9 mouse cellular contexts compared by ENCODE assay signal in the genomic region with DNA sequence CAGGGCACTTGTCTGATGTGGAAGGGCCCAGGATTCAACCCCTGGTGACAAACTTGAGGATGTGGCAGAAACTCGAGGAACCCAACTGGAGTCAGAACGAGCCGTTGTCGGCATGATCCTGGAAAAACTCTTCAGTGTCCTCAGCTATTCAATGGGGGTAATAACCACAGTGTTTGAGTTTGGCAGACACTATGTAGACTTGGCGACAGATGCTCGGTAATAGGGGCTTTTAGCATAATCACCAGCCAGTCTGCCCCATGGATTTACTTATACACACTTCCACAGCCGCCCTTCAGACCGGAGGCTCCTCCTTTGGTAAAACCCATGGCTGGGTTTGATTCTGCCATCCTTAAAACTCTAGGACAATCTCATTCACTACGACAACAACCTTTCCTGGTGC. TPM values are rescaled to one million over a fixed set of nuclear protein-coding genes. Genes with fewer than 3 reads are reported as not detected.
DNase-seq lines count a peak whose midpoint lies in the region; ATAC-seq and TF ChIP-seq lines count a peak whose summit lies in the region.
"Had no signal": no experiment of that assay in that cellular context is flagged by ENCODE, and none has a peak within 500 bp of the region (broad histone marks: within the 10 kb centered on the region; RNA-seq: fewer than 3 reads in every experiment).

No protein-coding gene starts in this region.

- peak overlapping the region; percentile 88 for H3K4me3 ChIP-seq in heart, embryonic 11.5 days (ENCODE audit: low read depth, low read length)
- peak overlapping the region; percentile 81 to 94 for H3K4me3 ChIP-seq in ES-E14 (ENCODE audit: insufficient read depth in 1 of 2, low read depth in 1 of 2, low read length in 2 of 2, poor library complexity in 1 of 2, severe bottlenecking in 1 of 2)
- H3K4me3 ChIP-seq in forebrain, embryonic 16.5 days (replicated peaks; ENCODE audit: low read length), result peak overlapping the region; percentile 92
- peak overlapping the region; percentile 66; the same call in 1 of the 2 replicates for H3K4me3 ChIP-seq in liver, embryonic 13.5 days (replicated peaks)
- H3K4me3 ChIP-seq in stomach, embryonic 15.5 days (replicated peaks), result peak overlapping the region; percentile 81
- H3K4me3 ChIP-seq: erythroblast, embryonic 14.5 days had no signal

- in situ Hi-C loops in ES-E14 (cut with MboI; ENCODE audit: low sequenced_read_pairs in 2 of 2, unreplicated experiment in 2 of 2), result loop anchor here in 1 of 2 experiments (10.0 kb wide), 1 partner anchor 153 kb away; no protein-coding TSS in a partner anchor

- intact Hi-C loops in gastrocnemius, postnatal 36 days (cut with DNase I), result loop anchor here (2.0 to 5.0 kb wide), 2 partner anchors 33 to 125 kb away; no protein-coding TSS in a partner anchor

- no peak for ATAC-seq in heart, embryonic 11.5 days (replicated peaks; ENCODE audit: insufficient number of reproducible peaks, low FRiP score, low TSS enrichment)
- peak; percentile 14; the same call in 1 of the 2 replicates for ATAC-seq in forebrain, embryonic 16.5 days
- ATAC-seq in liver, embryonic 13.5 days (ENCODE audit: low read depth), result no peak
- no peak for ATAC-seq in stomach, embryonic 15.5 days (ENCODE audit: insufficient read depth, low FRiP score, low read depth)
- ATAC-seq in erythroblast, adult 5-6 weeks (replicated peaks; ENCODE audit: low FRiP score, poor library complexity, severe bottlenecking), result no peak

- no peak for DNase-seq in heart, adult 9 months (ENCODE audit: low spot score in 2 of 2)
- no peak for DNase-seq in ES-E14 (ENCODE audit: low read depth, low spot score)
- DNase-seq in liver, embryonic 13.5 days, result no peak
- DNase-seq in gastrocnemius, postnatal 36 days, result no peak

- H3K9ac ChIP-seq in heart, embryonic 11.5 days (ENCODE audit: low read depth, low read length), result peak overlapping the region; percentile 92
- H3K9ac ChIP-seq in ES-E14 (ENCODE audit: insufficient read depth, low read depth, low read length, poor library complexity, severe bottlenecking), result peak overlapping the region; percentile 72
- H3K9ac ChIP-seq in forebrain, embryonic 16.5 days (replicated peaks; ENCODE audit: low read depth, low read length), result peak overlapping the region; percentile 99
- no peak overlapping the region for H3K9ac ChIP-seq in liver, embryonic 13.5 days
- H3K9ac ChIP-seq in stomach, embryonic 15.5 days, result 0 out of 2 replicates have a peak overlapping the region, but pooled peaks have one; percentile 12

- peaks cover 12% of the 10 kb centered on the region; the same call in 1 of the 2 replicates for H3K36me3 ChIP-seq in heart, embryonic 11.5 days (ENCODE audit: control insufficient read depth, insufficient read depth, low read length)
- peaks cover 43% of the 10 kb centered on the region for H3K36me3 ChIP-seq in ES-E14 (ENCODE audit: control insufficient read depth, insufficient read depth, low read length, poor library complexity, severe bottlenecking)
- peaks cover 20% of the 10 kb centered on the region for H3K36me3 ChIP-seq in forebrain, embryonic 16.5 days (ENCODE audit: control insufficient read depth, insufficient read depth)
- H3K36me3 ChIP-seq in liver, embryonic 13.5 days, result peaks cover 10% of the 10 kb centered on the region; the same call in 1 of the 2 replicates
- 0 out of 2 replicates have a peak, but pooled peaks cover 4% of the 10 kb centered on the region for H3K36me3 ChIP-seq in stomach, embryonic 15.5 days

- no peaks in the 10 kb centered on the region for H3K9me3 ChIP-seq in heart, embryonic 11.5 days (replicated peaks; ENCODE audit: control insufficient read depth, low read length)
- H3K9me3 ChIP-seq in ES-E14 (ENCODE audit: control insufficient read depth, insufficient read depth, low read depth, low read length), result no peaks in the 10 kb centered on the region
- H3K9me3 ChIP-seq in forebrain, embryonic 16.5 days (ENCODE audit: control insufficient read depth, low read length), result no peaks in the 10 kb centered on the region
- no peaks in the 10 kb centered on the region for H3K9me3 ChIP-seq in liver, embryonic 13.5 days (replicated peaks)
- H3K9me3 ChIP-seq in stomach, embryonic 15.5 days, result no peaks in the 10 kb centered on the region

- peak overlapping the region; percentile 91 for H3K4me2 ChIP-seq in heart, embryonic 11.5 days
- peak overlapping the region; percentile 82 for H3K4me2 ChIP-seq in forebrain, embryonic 16.5 days (ENCODE audit: low read length)
- peak overlapping the region; percentile 81 for H3K4me2 ChIP-seq in liver, embryonic 13.5 days
- H3K4me2 ChIP-seq in stomach, embryonic 15.5 days, result peak overlapping the region; percentile 89

- no peaks in the 10 kb centered on the region for H3K27me3 ChIP-seq in heart, embryonic 11.5 days (ENCODE audit: control insufficient read depth, insufficient read depth, low read length)
- H3K27me3 ChIP-seq in forebrain, embryonic 16.5 days (replicated peaks; ENCODE audit: control insufficient read depth, insufficient read depth, low read length), result no peaks in the 10 kb centered on the region
- H3K27me3 ChIP-seq in liver, embryonic 13.5 days, result peaks cover 59% of the 10 kb centered on the region
- H3K27me3 ChIP-seq in stomach, embryonic 15.5 days (replicated peaks), result no peaks in the 10 kb centered on the region

- 30% methylated on average over 9 of the region's 9 CpGs for WGBS in heart, embryonic 11.5 days (ENCODE audit: insufficient replicate concordance)
- WGBS in forebrain, embryonic 16.5 days, result 5% methylated on average over 9 of the region's 9 CpGs
- WGBS in liver, embryonic 13.5 days (ENCODE audit: insufficient replicate concordance), result 56% methylated on average over 9 of the region's 9 CpGs
- 25% methylated on average over 9 of the region's 9 CpGs for WGBS in stomach, embryonic 15.5 days

- peaks cover 5% of the 10 kb centered on the region; the same call in 1 of the 2 replicates for H3K4me1 ChIP-seq in heart, embryonic 11.5 days (ENCODE audit: control insufficient read depth, insufficient read depth, low read length)
- H3K4me1 ChIP-seq in ES-E14 (ENCODE audit: control insufficient read depth in 2 of 2, insufficient read depth in 2 of 2, low read length in 2 of 2, poor library complexity in 1 of 2), result peaks cover 3 to 4% of the 10 kb centered on the region in 2 experiments; a peak in 3 of 4 replicates
- peaks cover 15% of the 10 kb centered on the region for H3K4me1 ChIP-seq in forebrain, embryonic 16.5 days (replicated peaks; ENCODE audit: control insufficient read depth, insufficient read depth, low read length)
- peaks cover 27% of the 10 kb centered on the region for H3K4me1 ChIP-seq in liver, embryonic 13.5 days (replicated peaks)
- peaks cover 14% of the 10 kb centered on the region for H3K4me1 ChIP-seq in stomach, embryonic 15.5 days

- H3K27ac ChIP-seq in heart, embryonic 11.5 days (ENCODE audit: low read depth, low read length), result no peak overlapping the region
- no peak overlapping the region for H3K27ac ChIP-seq in ES-E14 (ENCODE audit: insufficient read depth, low read depth, low read length, poor library complexity, severe bottlenecking)
- peak overlapping the region; percentile 99 for H3K27ac ChIP-seq in forebrain, embryonic 16.5 days (ENCODE audit: low read length)
- H3K27ac ChIP-seq in liver, embryonic 13.5 days, result no peak overlapping the region
- H3K27ac ChIP-seq in stomach, embryonic 15.5 days, result 0 out of 2 replicates have a peak overlapping the region, but pooled peaks have one; percentile 82

TF ChIP-seq in ES-E14, 5 proteins besides CTCF, POLR2A, EP300 and RAD21:
- TF ChIP-seq ZNF384 (IDR thresholded peaks at IDR 0.05; ENCODE audit: low read depth, low read length) (no peak), HCFC1 (IDR thresholded peaks at IDR 0.05; ENCODE audit: borderline replicate concordance, insufficient read depth, low read length) (no peak), CHD2 (IDR thresholded peaks at IDR 0.05; ENCODE audit: low read depth, low read length) (no peak), MAFK (IDR thresholded peaks at IDR 0.05; ENCODE audit: insufficient read depth, low read depth, low read length) (no peak), ZC3H11A (IDR thresholded peaks at IDR 0.05; ENCODE audit: borderline replicate concordance, low read depth, low read length) (no peak)

RNA-seq across cellular contexts. Expression of gene Mycn, which starts 4.0 kb away (rescaled TPM):
- polyA plus RNA-seq in heart, embryonic 11.5 days (2014; fragmentation: Nextera tagmentation; extraction: Ambion mirVana), result 53.3 and 58.4 TPM in 2 replicates
- 76.8 and 110 TPM in 2 replicates for total RNA-seq in ES-E14 (2012; rRNA removed)
- polyA plus RNA-seq in forebrain, embryonic 16.5 days (2015; fragmentation: Nextera tagmentation; extraction: Ambion mirVana), result 156 and 197 TPM in 2 replicates
- 7.5 and 7.7 TPM in 2 replicates for polyA plus RNA-seq in liver, embryonic 13.5 days (2015; fragmentation: Nextera tagmentation; extraction: Ambion mirVana)
- 45.7 and 52.6 TPM in 2 replicates for polyA plus RNA-seq in stomach, embryonic 15.5 days (2015; fragmentation: Nextera tagmentation; extraction: Ambion mirVana)
- not detected in 2 replicates for total RNA-seq in erythroblast, adult 5-6 weeks (2015; ENCODE audit: low replicate concordance)
- total RNA-seq in erythroblast, adult 5-6 weeks (2017; ENCODE audit: low replicate concordance), result 0.56 TPM in 1 of 2 replicates, not detected in the other
- under 1 TPM; 0.42 to 0.84 TPM for total RNA-seq in gastrocnemius, postnatal 36 days (2021)

Comparison
In these comparisons a context has a peak if more than half of its experiments do, and no peak if none do; other contexts are left out.
1. H3K27ac ChIP-seq: peak in forebrain, embryonic 16.5 days (single experiment) and stomach, embryonic 15.5 days (single experiment); none in heart, embryonic 11.5 days (single experiment), ES-E14 (single experiment) and liver, embryonic 13.5 days (single experiment).
2. Peak in every context shown above with its lines, with median percentiles within 50 percentile points of each other: H3K4me2 ChIP-seq and H3K4me3 ChIP-seq.